Mouse (Mus musculus) layer of hippocampus, postnatal 14 days (tissue): Measurements from ENCODE around the gene 2310061I04Rik. TPM values are rescaled to one million over a fixed set of nuclear protein-coding genes. Genes with fewer than 3 reads are reported as not detected.
A peak's percentile ranks its signal among the peaks of the same experiment; 100 is the strongest.

Experiments used
- DNase-seq, 2 experiments: peaks; one replicate each; pipeline ENCODE4 v3.0.0; 2021 to 2022; ENCODE audit warnings: low spot score in 2 of 2, mixed read lengths in 1 of 2
- total RNA-seq, 2 experiments: library from RNA; stranded (reverse); gene quantifications; 2 replicates each; pipeline ENCODE4 v1.2.3; 2021

The 2310061I04Rik gene
- total RNA-seq, 2 experiments from 2014 or later = 61.8 to 71.4 TPM

DNA sequence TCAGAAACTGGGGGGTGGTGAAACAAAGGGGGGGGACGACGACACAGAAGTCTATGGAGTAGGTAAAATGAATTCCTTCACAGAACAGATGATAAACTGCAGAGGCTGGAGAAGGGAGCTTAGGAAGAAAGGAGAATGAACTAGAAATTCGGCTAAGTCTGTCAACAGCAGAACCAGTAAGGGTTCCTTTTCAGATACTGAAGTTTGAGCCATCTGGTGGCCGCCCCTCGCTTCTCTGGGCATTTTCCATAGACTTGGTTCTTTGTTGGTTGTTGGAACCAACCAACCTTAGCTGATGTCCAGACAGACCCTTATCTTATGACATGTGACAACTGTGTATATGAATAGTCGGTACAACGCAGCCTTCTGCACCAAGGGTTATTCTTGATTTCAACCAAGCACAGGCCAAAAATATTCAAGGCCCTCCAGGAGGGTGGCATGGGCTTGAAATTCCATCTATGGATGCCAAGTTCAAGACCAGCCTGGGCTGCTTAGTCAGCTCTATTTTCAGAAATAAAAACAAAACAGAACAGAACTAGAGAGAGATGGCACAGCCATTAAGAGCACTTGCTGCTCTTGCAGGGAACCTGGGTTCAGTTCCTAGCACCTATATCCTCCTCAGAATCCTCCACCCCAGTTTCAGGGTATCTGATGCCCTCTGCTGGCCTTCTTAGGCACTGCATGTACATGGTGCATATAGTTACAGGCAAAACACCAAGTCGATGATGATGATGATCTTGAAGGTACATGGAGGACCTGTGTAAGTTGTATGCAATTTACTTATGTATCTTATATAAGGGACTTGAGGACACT lies 26.1 kb downstream of the 2310061I04Rik start:
- no peak for DNase-seq

- DNase-seq = peak in 1 of 2 experiments; percentile 52
Measured at GRCm38 (mm10) chr17:35870151-35870883, 26.9 kb downstream of the 2310061I04Rik start.

- peak in 1 of 2 experiments; percentile 39 for DNase-seq
Measured at GRCm38 (mm10) chr17:35869346-35870067, 27.7 kb downstream of the 2310061I04Rik start.

- DNase-seq = no peak
Measured at GRCm38 (mm10) chr17:35868961-35869345, 28.3 kb downstream of the 2310061I04Rik start.

DNA sequence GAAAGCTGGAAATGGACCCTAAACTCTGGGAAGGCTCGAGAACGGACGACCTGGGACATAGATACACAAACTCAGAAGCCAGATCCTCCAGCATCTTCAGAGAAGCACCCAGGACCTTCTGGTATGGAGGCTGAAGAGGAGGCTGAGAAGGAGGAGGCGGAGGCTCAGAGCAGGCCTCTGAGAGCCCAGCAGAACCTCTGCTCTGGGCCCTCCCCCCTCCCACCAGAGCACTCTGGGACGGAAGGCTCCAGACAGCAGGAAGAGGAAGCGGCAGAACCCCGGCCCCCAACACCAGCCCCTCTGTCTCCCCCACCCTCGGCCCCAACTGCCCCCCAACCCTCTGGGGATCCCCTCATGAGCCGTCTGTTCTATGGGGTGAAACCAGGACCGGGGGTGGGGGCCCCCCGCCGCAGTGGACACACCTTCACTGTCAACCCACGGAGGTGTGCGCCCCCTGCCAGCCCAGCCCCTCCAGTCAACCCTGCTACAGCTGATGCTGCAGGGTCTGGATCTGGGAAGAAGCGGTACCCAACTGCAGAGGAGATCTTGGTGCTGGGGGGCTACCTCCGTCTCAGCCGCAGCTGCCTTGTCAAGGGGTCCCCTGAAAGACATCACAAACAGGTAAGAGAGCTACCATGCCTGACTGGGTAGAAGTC lies 28.9 kb downstream of the 2310061I04Rik start:
- DNase-seq = no peak

GRCm38 (mm10) chr17:35866911-35867890 lies 30.0 kb downstream of the 2310061I04Rik start:
- no peak for DNase-seq

GRCm38 (mm10) chr17:35866281-35866831 lies 30.9 kb downstream of the 2310061I04Rik start:
- peak in 1 of 2 experiments; percentile 39 for DNase-seq

- DNase-seq = peak in 1 of 2 experiments; percentile 41
Measured at GRCm38 (mm10) chr17:35865481-35866280, 31.6 kb downstream of the 2310061I04Rik start, which contains the start of gene Ppp1r18. Gene Ppp1r18, plus strand, starts transcription at chr17:35865593.

DNA sequence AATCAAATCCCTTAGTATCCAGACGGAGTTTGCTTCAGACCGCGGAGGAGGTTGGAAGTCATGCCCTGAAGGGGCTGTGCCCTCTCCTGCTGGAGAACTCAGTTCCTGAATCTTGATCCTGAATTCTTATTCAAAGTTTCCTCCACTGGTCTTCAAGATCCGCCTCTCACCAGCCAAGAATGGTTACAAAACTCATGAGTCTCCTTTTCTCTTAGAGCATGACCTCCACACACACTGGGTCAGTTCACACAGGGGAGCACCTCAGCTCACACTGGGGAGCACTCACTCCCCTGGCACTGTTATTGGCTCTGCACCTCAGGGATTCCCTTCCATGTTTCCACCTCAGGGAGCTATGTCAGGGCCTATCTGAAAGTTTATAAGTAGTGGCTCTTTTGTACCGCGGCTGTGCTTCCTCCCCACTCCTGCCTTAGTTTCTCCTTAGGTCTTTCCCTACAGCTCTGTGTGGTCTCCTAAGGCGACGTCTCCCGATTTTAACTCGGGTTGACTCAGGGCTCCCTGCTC lies 32.3 kb downstream of the 2310061I04Rik start:
- DNase-seq = no peak

- peak; percentile 89 to 92 for DNase-seq
Measured at GRCm38 (mm10) chr17:35861198-35861857, 35.9 kb downstream of the 2310061I04Rik start, which contains the start of gene Nrm. Gene Nrm, plus strand, starts transcription at chr17:35861318.

GRCm38 (mm10) chr17:35860831-35861197 lies 36.4 kb downstream of the 2310061I04Rik start:
- no peak for DNase-seq

GRCm38 (mm10) chr17:35859835-35860234 lies 37.4 kb downstream of the 2310061I04Rik start:
- DNase-seq = no peak

DNA sequence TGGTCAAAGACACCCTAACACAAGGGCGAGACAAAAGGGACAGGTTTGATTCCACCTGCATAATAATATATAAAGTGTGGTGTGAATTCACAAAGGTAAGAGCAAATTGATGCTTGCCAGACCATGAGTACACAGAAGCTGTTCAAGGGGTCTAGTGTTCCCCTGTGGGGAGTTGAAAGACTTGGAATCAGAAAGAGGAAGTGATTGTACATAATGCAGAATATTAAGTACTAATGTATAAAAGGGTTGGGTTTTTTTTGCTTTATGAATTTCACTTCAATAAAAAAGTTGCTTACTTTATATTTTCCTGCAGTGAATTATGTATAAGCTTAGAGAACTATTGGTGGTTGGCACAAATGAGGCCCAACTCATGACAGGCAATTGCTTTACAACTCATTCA lies 37.9 kb downstream of the 2310061I04Rik start:
- no peak for DNase-seq

DNA sequence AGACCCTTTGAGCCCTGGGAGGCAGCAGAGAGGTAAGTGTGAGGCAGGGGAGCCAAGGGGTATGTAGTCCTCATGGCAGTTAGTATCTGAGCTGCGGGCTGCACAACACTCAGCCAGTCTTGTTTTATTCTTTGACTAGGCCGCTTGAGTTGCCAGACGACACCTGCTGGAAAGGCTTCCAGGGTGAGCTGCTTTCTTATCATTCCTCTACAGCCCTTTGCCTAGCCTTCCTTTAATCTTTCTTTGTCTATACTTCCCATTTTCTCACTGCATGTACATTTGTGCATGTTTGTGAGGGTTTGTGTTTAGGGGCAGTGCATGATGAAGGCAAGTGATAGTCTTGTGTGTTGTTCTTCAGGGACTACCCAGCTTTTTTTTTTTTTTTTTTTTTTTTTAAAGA lies 46.3 kb downstream of the 2310061I04Rik start:
- no peak for DNase-seq

GRCm38 (mm10) chr17:35848112-35848511 lies 49.1 kb downstream of the 2310061I04Rik start:
- no peak for DNase-seq

DNA sequence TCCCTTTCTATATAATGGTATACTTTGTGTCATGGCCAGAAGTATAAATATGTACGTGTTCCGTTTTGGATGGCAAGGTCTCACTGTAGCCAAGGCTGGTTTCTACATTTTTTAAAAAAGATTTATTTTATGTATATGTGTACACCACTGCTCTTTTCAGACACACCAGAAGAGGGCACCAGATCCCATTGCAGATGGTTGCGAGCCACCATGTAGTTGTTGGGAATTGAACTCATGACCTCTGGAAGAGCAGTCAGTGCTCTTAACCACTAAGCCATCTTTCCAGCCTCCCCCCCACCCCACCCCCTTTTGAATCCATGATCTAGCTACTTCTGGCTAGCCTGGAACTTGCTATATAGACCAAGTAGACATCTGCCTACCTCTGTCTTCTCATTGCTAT lies 53.7 kb downstream of the 2310061I04Rik start:
- no peak for DNase-seq
